Mouse (Mus musculus) lung, embryonic 14.5 days (tissue): ENCODE data around the gene Zfp990. TPM values are rescaled to one million over a fixed set of nuclear protein-coding genes. Genes with fewer than 3 reads are reported as not detected.
"Not testable (repeated sequence)": the region's sequence is repeated elsewhere in the genome, so short reads cannot be mapped to it uniquely, and the experiment has no call there.

Source experiments
- ATAC-seq: fragments of 200-750 bp; cut with Nextera tagmentation; 2 replicates; pipeline ENCODE4 v1.8.0; 2017; ENCODE audit warnings: mild to moderate bottlenecking, moderate TSS enrichment, moderate library complexity; ENCODE audit not compliant: insufficient read depth
- DNase-seq: peaks from one replicate; pipeline ENCODE4 v3.0.0-alpha.2; 2015
- H3K27ac ChIP-seq: fragments of 300-500 bp; sonication (generic); 2 replicates; pipeline ENCODE4 v1.5.1; 2014; ENCODE audit warnings: low read depth, mild to moderate bottlenecking, moderate library complexity
- H3K27me3 ChIP-seq: fragments of 300-500 bp; sonication (generic); 2 replicates; pipeline ENCODE4 v1.6.1; 2014; ENCODE audit warnings: low read length, control low read depth; ENCODE audit not compliant: insufficient read depth
- H3K36me3 ChIP-seq: fragments of 300-500 bp; sonication (generic); 2 replicates; pipeline ENCODE4 v1.6.1; 2014; ENCODE audit warnings: control low read depth; ENCODE audit not compliant: insufficient read depth
- H3K4me1 ChIP-seq: fragments of 300-500 bp; sonication (generic); 2 replicates; pipeline ENCODE4 v1.6.1; 2014; ENCODE audit warnings: antibody characterized with exemption, control low read depth; ENCODE audit not compliant: insufficient read depth
- H3K4me2 ChIP-seq: fragments of 300-500 bp; sonication (generic); 2 replicates; pipeline ENCODE4 v1.6.1; 2014; ENCODE audit warnings: mild to moderate bottlenecking
- H3K4me3 ChIP-seq: fragments of 300-500 bp; sonication (generic); 2 replicates; pipeline ENCODE4 v1.5.1; 2014; ENCODE audit warnings: low read depth, low read length
- H3K9ac ChIP-seq: fragments of 300-500 bp; sonication (generic); 2 replicates; pipeline ENCODE4 v1.6.1; 2014
- H3K9me3 ChIP-seq: fragments of 300-500 bp; sonication (generic); 2 replicates; pipeline ENCODE4 v1.6.1; 2016; ENCODE audit warnings: low read depth, low read length, control low read depth
- CTCF ChIP-seq: IDR thresholded peaks from 2 replicates; pipeline ENCODE4 v1.5.1; 2016; ENCODE audit warnings: antibody characterized with exemption, low read depth
- WGBS: fragments of 180-500 bp; shearing (Covaris S2); extraction: QIAGEN DNeasy Blood & Tissue Kit; methylation state at CpG from one replicate; pipeline ENCODE4 v1.1.7; 2014; 5-methylcytosine and 5-hydroxymethylcytosine counted together
- polyA plus RNA-seq: library from polyadenylated mRNA; unstranded; fragments of >200 nt; fragmentation: Nextera tagmentation; extraction: Ambion mirVana; gene quantifications from 2 replicates; pipeline ENCODE4 v1.2.1, GENCODE M21; 2014

Gene Zfp990
- polyA plus RNA-seq, 1 experiment from 2014 or later: 0.13 TPM

DNA sequence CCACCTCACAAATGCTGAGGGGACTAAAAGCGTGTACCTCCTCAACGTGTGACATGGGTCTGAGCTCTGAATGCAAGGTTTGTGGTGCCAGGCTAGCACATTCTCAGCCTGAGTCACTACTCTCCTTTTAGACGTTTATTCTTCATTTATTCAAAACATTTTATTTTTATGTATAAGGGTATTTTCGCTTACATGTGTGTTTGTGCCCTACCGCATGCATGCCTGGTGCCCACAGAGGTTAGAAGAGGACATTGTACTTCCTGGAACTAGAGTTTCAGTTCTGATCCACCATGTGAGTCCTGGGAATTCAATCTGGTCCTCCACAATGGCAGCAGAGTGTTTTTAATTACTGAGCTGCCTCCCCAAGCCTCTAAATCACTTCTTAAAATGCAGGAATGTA is 33.3 kb downstream of the Zfp990 start:
- not testable (repeated sequence) for H3K4me3 ChIP-seq, H3K27ac ChIP-seq, ATAC-seq, H3K36me3 ChIP-seq, H3K4me1 ChIP-seq, H3K9ac ChIP-seq, DNase-seq, H3K4me2 ChIP-seq, H3K27me3 ChIP-seq
- peaks cover 14% of the 10 kb centered on the region; the same call in 1 of the 2 replicates for H3K9me3 ChIP-seq
- WGBS: 76% methylated on average over 5 of the region's 5 CpGs

- not testable (repeated sequence) for H3K4me3 ChIP-seq, ATAC-seq, H3K36me3 ChIP-seq, H3K4me1 ChIP-seq, H3K9ac ChIP-seq, H3K27ac ChIP-seq, DNase-seq, H3K4me2 ChIP-seq, H3K27me3 ChIP-seq
- WGBS: 23% methylated on average over 2 of the region's 2 CpGs
- H3K9me3 ChIP-seq: peaks cover 10% of the 10 kb centered on the region; the same call in 1 of the 2 replicates
Observed at GRCm38 (mm10) chr4:145545106-145545505, 34.5 kb downstream of the Zfp990 start.

GRCm38 (mm10) chr4:145545734-145546349 is 35.3 kb downstream of the Zfp990 start:
- not testable (repeated sequence) for H3K4me3 ChIP-seq, H3K27ac ChIP-seq, H3K4me1 ChIP-seq, H3K27me3 ChIP-seq, ATAC-seq, H3K36me3 ChIP-seq, H3K9ac ChIP-seq, H3K4me2 ChIP-seq, DNase-seq
- H3K9me3 ChIP-seq: peaks cover 14% of the 10 kb centered on the region; the same call in 1 of the 2 replicates
- WGBS: 68% methylated on average over 6 of the region's 6 CpGs

DNA sequence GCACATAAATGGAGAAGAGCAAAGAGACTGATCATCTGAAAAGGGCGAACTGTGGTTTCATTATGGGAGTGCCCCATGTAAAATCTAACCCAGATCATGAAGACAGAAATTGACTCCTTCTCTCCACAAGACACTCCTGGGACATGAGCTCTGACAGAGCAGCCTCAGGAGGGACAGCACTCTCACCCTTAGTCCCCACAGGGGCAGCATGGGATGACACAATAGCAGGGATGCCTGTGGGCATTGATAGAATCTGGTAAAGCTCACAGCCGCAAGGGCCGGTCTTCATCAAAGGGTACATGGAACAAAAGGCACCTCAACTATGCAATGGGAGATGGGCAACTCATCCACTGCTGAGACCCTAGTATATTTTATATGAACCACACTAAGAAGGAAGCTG is 35.9 kb downstream of the Zfp990 start:
- not testable (repeated sequence) for H3K9ac ChIP-seq, H3K4me2 ChIP-seq, H3K4me1 ChIP-seq, DNase-seq, H3K36me3 ChIP-seq, H3K27ac ChIP-seq, H3K27me3 ChIP-seq, H3K4me3 ChIP-seq, ATAC-seq
- H3K9me3 ChIP-seq: peaks cover 15% of the 10 kb centered on the region; the same call in 1 of the 2 replicates
- 95% methylated on average over 3 of the region's 3 CpGs for WGBS

DNA sequence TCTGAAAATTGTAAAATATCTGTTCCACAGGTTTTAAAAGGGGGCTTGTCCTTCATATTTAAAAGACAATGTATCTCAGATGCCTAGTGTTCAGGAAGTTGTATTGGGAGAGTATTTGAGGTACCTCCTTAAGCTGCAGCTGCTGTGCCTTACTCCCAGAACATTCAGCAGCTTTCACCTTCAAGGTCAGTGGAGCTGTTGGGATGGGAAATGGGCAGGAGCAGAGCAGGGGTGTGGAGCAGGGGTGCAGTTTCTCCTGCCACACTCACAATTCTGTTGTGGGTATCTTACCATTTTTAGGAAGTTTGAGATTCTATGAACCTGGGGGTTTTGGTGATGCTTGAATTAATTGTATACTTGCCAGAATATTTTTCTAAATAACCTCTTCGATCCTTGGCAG is 46.1 kb downstream of the Zfp990 start:
- no peaks in the 10 kb centered on the region for H3K27me3 ChIP-seq
- 56% methylated on average over 1 of the region's 1 CpGs for WGBS
- no peaks in the 10 kb centered on the region for H3K36me3 ChIP-seq
- no peaks in the 10 kb centered on the region for H3K4me1 ChIP-seq
- no peak overlapping the region for H3K27ac ChIP-seq
- DNase-seq: no peak
- ATAC-seq: no peak
- H3K4me3 ChIP-seq: no peak overlapping the region
- H3K9ac ChIP-seq: no peak overlapping the region
- TF ChIP-seq CTCF: no peak
- H3K9me3 ChIP-seq: peaks cover 17% of the 10 kb centered on the region; the same call in 1 of the 2 replicates
- no peak overlapping the region for H3K4me2 ChIP-seq

GRCm38 (mm10) chr4:145559505-145560099 is 49.0 kb downstream of the Zfp990 start:
- Histone ChIP-seq H3K36me3 (no peaks in the 10 kb centered on the region), H3K27ac (no peak overlapping the region), H3K9me3 (peaks cover 23% of the 10 kb centered on the region; the same call in 1 of the 2 replicates), H3K27me3 (no peaks in the 10 kb centered on the region), H3K4me1 (no peaks in the 10 kb centered on the region), H3K4me3 (no peak overlapping the region), H3K9ac (no peak overlapping the region), H3K4me2 (no peak overlapping the region)
- no peak for TF ChIP-seq CTCF
- 37% methylated on average over 3 of the region's 3 CpGs for WGBS
- no peak for ATAC-seq
- DNase-seq: no peak

DNA sequence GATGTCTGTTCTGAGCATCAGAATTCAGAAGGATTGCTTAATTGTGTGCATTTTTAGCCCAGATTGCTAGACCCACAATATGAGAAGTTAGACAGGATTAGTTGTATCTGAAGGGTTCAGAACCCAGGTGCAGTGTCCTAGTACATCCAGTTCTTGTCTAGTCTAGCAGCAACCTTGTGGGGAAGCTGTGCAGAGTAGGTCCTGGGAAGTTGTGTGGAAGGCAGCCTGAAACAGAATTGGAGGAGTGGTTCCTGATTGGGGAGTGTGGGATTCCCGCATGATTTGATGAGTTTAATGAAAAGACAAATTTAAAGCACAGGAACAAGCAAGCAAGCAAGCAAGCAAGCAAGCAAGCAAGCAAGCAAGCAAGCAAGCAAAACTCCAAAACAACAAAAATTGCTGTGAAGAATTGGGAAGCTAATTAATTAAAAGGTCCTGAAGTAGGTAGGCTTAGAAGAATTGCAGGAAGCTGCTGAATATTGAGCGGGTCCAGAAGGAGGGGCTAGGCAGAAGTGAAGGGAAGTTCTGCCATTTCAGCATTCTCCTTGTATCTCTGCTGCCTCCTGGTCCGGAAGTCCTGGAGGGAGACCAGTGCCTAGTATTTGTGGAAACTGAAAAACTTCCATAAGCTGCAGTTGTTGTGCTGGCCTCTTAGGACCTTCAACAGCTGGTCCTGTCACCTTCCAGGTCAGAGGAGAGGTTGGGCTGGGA is 53.7 kb downstream of the Zfp990 start:
- H3K9me3 ChIP-seq: peaks cover 25% of the 10 kb centered on the region; the same call in 1 of the 2 replicates
- H3K27me3 ChIP-seq: no peaks in the 10 kb centered on the region

DNA sequence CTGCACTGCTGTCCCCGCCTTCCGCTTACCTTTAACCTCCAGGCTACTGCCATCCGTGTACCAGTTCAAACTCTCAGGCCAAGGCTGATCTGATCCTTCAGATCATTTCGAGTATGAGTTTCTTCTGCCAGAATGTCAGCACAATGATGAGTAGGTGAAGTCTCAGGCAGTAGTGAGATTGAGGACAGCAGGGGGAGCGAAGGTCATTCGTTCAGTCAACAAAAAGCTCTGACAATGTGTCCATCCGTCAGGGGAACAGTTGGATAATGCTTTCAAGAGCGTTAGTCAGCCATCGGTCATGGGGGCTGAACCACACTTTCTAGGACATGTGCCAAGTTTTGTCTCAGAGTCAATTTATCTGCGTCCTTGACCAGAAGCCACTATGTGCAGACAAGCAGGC is 59.9 kb downstream of the Zfp990 start:
- 88% methylated on average over 5 of the region's 10 CpGs for WGBS
- not testable (repeated sequence) for H3K27ac ChIP-seq, H3K27me3 ChIP-seq, H3K9me3 ChIP-seq, H3K4me1 ChIP-seq, H3K4me2 ChIP-seq, H3K4me3 ChIP-seq, H3K36me3 ChIP-seq, DNase-seq, ATAC-seq, H3K9ac ChIP-seq

More for the DNA sequence above, 53.7 kb downstream of the Zfp990 start:
- H3K36me3 ChIP-seq: no peaks in the 10 kb centered on the region
- ATAC-seq: no peak
- DNase-seq: no peak
- no peak overlapping the region for H3K9ac ChIP-seq
- 74% methylated on average over 3 of the region's 3 CpGs for WGBS
- H3K4me2 ChIP-seq: no peak overlapping the region
- TF ChIP-seq CTCF: no peak
- no peak overlapping the region for H3K27ac ChIP-seq
- no peaks in the 10 kb centered on the region for H3K4me1 ChIP-seq
- no peak overlapping the region for H3K4me3 ChIP-seq

GRCm38 (mm10) chr4:145576623-145577022 is 66.1 kb downstream of the Zfp990 start:
- not testable (repeated sequence) for H3K4me3 ChIP-seq, H3K4me2 ChIP-seq, ATAC-seq, H3K36me3 ChIP-seq, H3K27ac ChIP-seq, H3K9ac ChIP-seq, H3K4me1 ChIP-seq, H3K27me3 ChIP-seq, DNase-seq, H3K9me3 ChIP-seq
- WGBS: 88% methylated on average over 6 of the region's 8 CpGs

GRCm38 (mm10) chr4:145580333-145580732 is 69.8 kb downstream of the Zfp990 start:
- H3K4me3 ChIP-seq, H3K9me3 ChIP-seq, ATAC-seq, H3K27ac ChIP-seq, H3K4me2 ChIP-seq, H3K36me3 ChIP-seq, H3K9ac ChIP-seq, H3K4me1 ChIP-seq, DNase-seq, H3K27me3 ChIP-seq: not testable (repeated sequence)
- WGBS: 77% methylated on average over 1 of the region's 1 CpGs
